Mouse (Mus musculus) naive thymus-derived CD4-positive, alpha-beta T cell, adult 2 months (primary cell): ENCODE results near the gene Tmsb10.

ENCODE experiments used
- DNase-seq: peaks from one replicate; pipeline ENCODE4 v3.0.0-alpha.2; 2011; ENCODE audit warnings: low read depth

Tmsb10 gene

DNA sequence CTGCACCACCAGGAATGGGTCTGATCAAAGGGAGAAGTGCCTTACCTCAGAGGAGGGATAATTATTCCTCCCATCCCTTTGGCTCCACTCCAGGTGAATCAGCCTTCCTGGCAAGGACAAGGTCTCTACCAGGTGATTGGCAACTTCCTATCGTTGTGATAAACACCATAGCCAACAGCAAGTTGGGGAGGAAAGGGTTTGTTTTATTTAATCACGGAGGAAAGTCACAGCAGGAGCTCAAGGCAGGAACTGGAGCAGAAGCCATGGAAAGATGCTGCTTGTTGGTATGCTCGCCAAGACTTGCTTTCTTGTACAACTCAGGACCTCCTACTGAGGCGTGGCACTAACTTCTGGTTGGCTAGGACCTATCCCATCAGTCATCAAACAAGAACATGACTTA, 47.3 kb downstream of the Tmsb10 start:
- DNase-seq, result no peak
